Mouse (Mus musculus) hindbrain, embryonic 11.5 days (tissue): ENCODE results near the gene Pip5k1b. TPM values are rescaled to one million over a fixed set of nuclear protein-coding genes. Genes with fewer than 3 reads are reported as not detected.

Experiments used
- ATAC-seq: fragments of 200-750 bp; cut with Nextera tagmentation; 2 replicates; pipeline ENCODE4 v1.8.0; 2017; ENCODE audit warnings: mild to moderate bottlenecking, moderate TSS enrichment, moderate library complexity; ENCODE audit not compliant: low FRiP score
- DNase-seq: peaks from one replicate; pipeline ENCODE4 v3.0.0-alpha.2; 2015; ENCODE audit warnings: low spot score
- H3K27ac ChIP-seq: fragments of 300-500 bp; sonication (generic); 2 replicates; pipeline ENCODE4 v1.5.1; 2014; ENCODE audit warnings: mild to moderate bottlenecking, low read depth, low read length
- H3K27me3 ChIP-seq: fragments of 300-500 bp; sonication (generic); 2 replicates; pipeline ENCODE4 v1.6.1; 2014; ENCODE audit warnings: mild to moderate bottlenecking, low read length, moderate library complexity, mixed read lengths; ENCODE audit not compliant: control insufficient read depth, insufficient read depth
- H3K36me3 ChIP-seq: fragments of 300-500 bp; sonication (generic); 2 replicates; pipeline ENCODE4 v1.6.1; 2014; ENCODE audit warnings: mild to moderate bottlenecking, low read length, moderate library complexity, mixed read lengths; ENCODE audit not compliant: control insufficient read depth, insufficient read depth
- H3K4me1 ChIP-seq: fragments of 300-500 bp; sonication (generic); replicated peaks from 2 replicates; pipeline ENCODE4 v1.6.1; 2014; ENCODE audit warnings: low read length, mixed read lengths; ENCODE audit not compliant: control insufficient read depth, insufficient read depth
- H3K4me2 ChIP-seq: fragments of 300-500 bp; sonication (generic); replicated peaks from 2 replicates; pipeline ENCODE4 v1.6.1; 2014; ENCODE audit warnings: mild to moderate bottlenecking, low read depth, low read length
- H3K4me3 ChIP-seq: fragments of 300-500 bp; sonication (generic); 2 replicates; pipeline ENCODE4 v1.5.1; 2014; ENCODE audit warnings: low read depth, low read length
- H3K9ac ChIP-seq: fragments of 300-500 bp; sonication (generic); 2 replicates; pipeline ENCODE4 v1.6.1; 2014; ENCODE audit warnings: low read depth, low read length
- H3K9me3 ChIP-seq: fragments of 300-500 bp; sonication (generic); 2 replicates; pipeline ENCODE4 v1.6.1; 2016; ENCODE audit warnings: low read length; ENCODE audit not compliant: control insufficient read depth
- WGBS: fragments of 180-500 bp; shearing (Covaris S2); extraction: QIAGEN DNeasy Blood & Tissue Kit; methylation state at CpG from one replicate; pipeline ENCODE4 v1.1.7; 2014; 5-methylcytosine and 5-hydroxymethylcytosine counted together
- polyA plus RNA-seq: library from polyadenylated mRNA; unstranded; fragments of >200 nt; fragmentation: Nextera tagmentation; extraction: Ambion mirVana; gene quantifications from 2 replicates; pipeline ENCODE4 v1.2.1, GENCODE M21; 2014

Gene Pip5k1b
- polyA plus RNA-seq, 1 experiment from 2014 or later, result 2.0 TPM

GRCm38 (mm10) chr19:24434291-24434690, 121.4 kb downstream of the Pip5k1b start:
- WGBS, result 81% methylated on average over 6 of the region's 6 CpGs
- Histone ChIP-seq H3K9ac (no peak overlapping the region), H3K36me3 (no peaks in the 10 kb centered on the region), H3K27me3 (no peaks in the 10 kb centered on the region), H3K4me3 (no peak overlapping the region), H3K9me3 (no peaks in the 10 kb centered on the region), H3K4me2 (no peak overlapping the region), H3K4me1 (no peaks in the 10 kb centered on the region), H3K27ac (no peak overlapping the region)
- ATAC-seq (no peak), DNase-seq (no peak)

- Histone ChIP-seq H3K4me1 (no peaks in the 10 kb centered on the region), H3K36me3 (no peaks in the 10 kb centered on the region), H3K9me3 (no peaks in the 10 kb centered on the region), H3K4me2 (no peak overlapping the region), H3K27ac (no peak overlapping the region), H3K27me3 (no peaks in the 10 kb centered on the region), H3K9ac (no peak overlapping the region), H3K4me3 (no peak overlapping the region)
- ATAC-seq, result no peak
- no peak for DNase-seq
- WGBS, result 85% methylated on average over 5 of the region's 5 CpGs
Measured at GRCm38 (mm10) chr19:24432447-24432846, 123.2 kb downstream of the Pip5k1b start.

GRCm38 (mm10) chr19:24431381-24431780, 124.3 kb downstream of the Pip5k1b start:
- Histone ChIP-seq H3K4me3 (no peak overlapping the region), H3K9me3 (no peaks in the 10 kb centered on the region), H3K27ac (no peak overlapping the region), H3K9ac (no peak overlapping the region), H3K36me3 (no peaks in the 10 kb centered on the region), H3K4me1 (no peaks in the 10 kb centered on the region), H3K4me2 (no peak overlapping the region), H3K27me3 (no peaks in the 10 kb centered on the region)
- DNase-seq, result no peak
- no peak for ATAC-seq
- 91% methylated on average over 2 of the region's 2 CpGs for WGBS

- Histone ChIP-seq H3K27ac (no peak overlapping the region), H3K9ac (no peak overlapping the region), H3K4me1 (no peaks in the 10 kb centered on the region), H3K9me3 (no peaks in the 10 kb centered on the region), H3K27me3 (no peaks in the 10 kb centered on the region), H3K4me2 (no peak overlapping the region), H3K4me3 (no peak overlapping the region), H3K36me3 (no peaks in the 10 kb centered on the region)
- no peak for DNase-seq
- no peak for ATAC-seq
- 95% methylated on average over 3 of the region's 3 CpGs for WGBS
Measured at GRCm38 (mm10) chr19:24428011-24428410, 127.7 kb downstream of the Pip5k1b start.

- DNase-seq (no peak), ATAC-seq (no peak)
- no peaks in the 10 kb centered on the region for H3K4me1 ChIP-seq
- H3K27ac ChIP-seq, result no peak overlapping the region
- WGBS, result 72% methylated on average over 4 of the region's 4 CpGs
- H3K36me3 ChIP-seq, result no peaks in the 10 kb centered on the region
- no peaks in the 10 kb centered on the region for H3K9me3 ChIP-seq
- H3K4me2 ChIP-seq, result no peak overlapping the region
- H3K4me3 ChIP-seq, result no peak overlapping the region
- no peak overlapping the region for H3K9ac ChIP-seq
- H3K27me3 ChIP-seq, result no peaks in the 10 kb centered on the region
Measured at GRCm38 (mm10) chr19:24427258-24427657, 128.4 kb downstream of the Pip5k1b start.

- WGBS, result 80% methylated on average over 7 of the region's 7 CpGs
- no peak overlapping the region for H3K27ac ChIP-seq
- H3K9ac ChIP-seq, result no peak overlapping the region
- H3K4me2 ChIP-seq, result no peak overlapping the region
- H3K4me3 ChIP-seq, result no peak overlapping the region
- H3K36me3 ChIP-seq, result no peaks in the 10 kb centered on the region
- H3K27me3 ChIP-seq, result no peaks in the 10 kb centered on the region
- DNase-seq (no peak), ATAC-seq (no peak)
- H3K4me1 ChIP-seq, result no peaks in the 10 kb centered on the region
- no peaks in the 10 kb centered on the region for H3K9me3 ChIP-seq
Measured at GRCm38 (mm10) chr19:24426759-24427181, 128.9 kb downstream of the Pip5k1b start.

- H3K36me3 ChIP-seq, result no peaks in the 10 kb centered on the region
- 73% methylated on average over 3 of the region's 3 CpGs for WGBS
- H3K27me3 ChIP-seq, result no peaks in the 10 kb centered on the region
- ATAC-seq (no peak), DNase-seq (no peak)
- H3K4me1 ChIP-seq, result no peaks in the 10 kb centered on the region
- H3K4me3 ChIP-seq, result no peak overlapping the region
- H3K9me3 ChIP-seq, result no peaks in the 10 kb centered on the region
- no peak overlapping the region for H3K9ac ChIP-seq
- H3K27ac ChIP-seq, result no peak overlapping the region
- no peak overlapping the region for H3K4me2 ChIP-seq
Measured at GRCm38 (mm10) chr19:24418030-24418429, 137.6 kb downstream of the Pip5k1b start.

- no peak overlapping the region for H3K4me3 ChIP-seq
- no peak for ATAC-seq
- H3K4me1 ChIP-seq, result no peaks in the 10 kb centered on the region
- no peaks in the 10 kb centered on the region for H3K27me3 ChIP-seq
- H3K27ac ChIP-seq, result no peak overlapping the region
- WGBS, result 83% methylated on average over 3 of the region's 3 CpGs
- no peaks in the 10 kb centered on the region for H3K9me3 ChIP-seq
- no peak overlapping the region for H3K4me2 ChIP-seq
- no peak overlapping the region for H3K9ac ChIP-seq
- DNase-seq, result no peak
- H3K36me3 ChIP-seq, result no peaks in the 10 kb centered on the region
Measured at GRCm38 (mm10) chr19:24417659-24418004, 138.0 kb downstream of the Pip5k1b start.

GRCm38 (mm10) chr19:24416975-24417658, 138.6 kb downstream of the Pip5k1b start:
- WGBS, result 92% methylated on average over 9 of the region's 9 CpGs
- Histone ChIP-seq H3K9me3 (no peaks in the 10 kb centered on the region), H3K4me2 (no peak overlapping the region), H3K4me1 (no peaks in the 10 kb centered on the region), H3K27me3 (no peaks in the 10 kb centered on the region), H3K4me3 (no peak overlapping the region), H3K27ac (no peak overlapping the region), H3K36me3 (no peaks in the 10 kb centered on the region), H3K9ac (no peak overlapping the region)
- DNase-seq (no peak), ATAC-seq (no peak)
